Mouse (Mus musculus) heart, embryonic 11.5 days (tissue): ENCODE data around the gene Gm13695. TPM values are rescaled to one million over a fixed set of nuclear protein-coding genes. Genes with fewer than 3 reads are reported as not detected.

Source experiments
- polyA plus RNA-seq: library from polyadenylated mRNA; unstranded; fragments of >200 nt; fragmentation: Nextera tagmentation; extraction: Ambion mirVana; gene quantifications from 2 replicates; pipeline ENCODE4 v1.2.1, GENCODE M21; 2014

The Gm13695 gene
- polyA plus RNA-seq, 1 experiment from 2014 or later, result not detected

Other genes with a start within 250 kb of the Gm13695 start
- gene Itgav, start 242.9 kb upstream of the Gm13695 start, polyA plus RNA-seq, result 75.9 and 87.7 TPM in 2 replicates
- gene Fam171b, start 154.7 kb upstream of the Gm13695 start, polyA plus RNA-seq, result 2.8 and 4.0 TPM in 2 replicates
- gene Zswim2, start 26.1 kb upstream of the Gm13695 start, polyA plus RNA-seq, result not detected in 2 replicates
- gene Gm13698, start 11.6 kb upstream of the Gm13695 start, polyA plus RNA-seq, result not detected in 2 replicates
- not detected in 2 replicates for gene Gm13693, start 5.8 kb upstream of the Gm13695 start, polyA plus RNA-seq
- not detected in 2 replicates for gene Gm13696, start 5.8 kb downstream of the Gm13695 start, polyA plus RNA-seq
- not detected in 2 replicates for gene Gm13694, start 11.6 kb downstream of the Gm13695 start, polyA plus RNA-seq
- gene Gm13697, start 17.4 kb downstream of the Gm13695 start, polyA plus RNA-seq, result not detected in 2 replicates
- gene Gm13691, start 23.2 kb downstream of the Gm13695 start, polyA plus RNA-seq, result not detected in 2 replicates